Mouse (Mus musculus) right cerebral cortex, postnatal 4 days (tissue): ENCODE results near the gene Snapc4.

Experiments used
- DNase-seq: peaks from one replicate; pipeline ENCODE4 v3.0.0-alpha.2; 2022

Snapc4 gene

DNA sequence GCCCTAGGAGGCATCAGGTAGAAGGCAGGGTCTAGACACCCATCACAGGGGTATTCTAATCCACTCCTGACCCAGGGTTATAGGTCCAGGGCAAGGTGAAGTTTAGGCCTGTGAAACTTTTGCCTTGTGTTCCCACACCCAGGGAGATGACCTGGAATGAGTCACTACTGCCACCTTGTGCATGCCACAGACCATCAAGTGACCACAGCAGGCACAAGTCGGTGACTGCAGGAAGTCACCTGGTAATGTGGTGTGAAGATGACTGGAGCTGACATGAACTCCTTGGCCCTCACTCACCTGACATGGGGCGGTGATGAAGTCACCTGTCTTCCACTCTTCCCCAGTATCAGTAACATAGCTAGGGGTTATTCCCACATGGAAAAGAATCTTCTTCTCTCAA, 67.6 kb downstream of the Snapc4 start:
- DNase-seq, result no peak
